Mouse (Mus musculus) heart, embryonic 14.5 days (tissue): ENCODE data around the gene Ube2a. TPM values are rescaled to one million over a fixed set of nuclear protein-coding genes. Genes with fewer than 3 reads are reported as not detected.

Experiments
- ATAC-seq: fragments of 200-750 bp; cut with Nextera tagmentation; 2 replicates; pipeline ENCODE4 v1.8.0; 2017; ENCODE audit warnings: low read depth, moderate TSS enrichment; ENCODE audit not compliant: insufficient number of reproducible peaks, insufficient read depth, low FRiP score
- H3K27ac ChIP-seq, 2 experiments: fragments of 200-500 bp in 1 of 2; fragments of 300-500 bp in 1 of 2; sonication (generic) in 1 of 2; replicated peaks in 1 of 2; 2 replicates each; pipeline ENCODE4 v1.5.1; 2012 to 2014; ENCODE audit warnings: low read depth in 2 of 2, low read length in 2 of 2, control low read depth in 1 of 2, mild to moderate bottlenecking in 1 of 2, mixed read lengths in 1 of 2; ENCODE audit not compliant: control insufficient read depth in 1 of 2, insufficient read depth in 1 of 2
- H3K27me3 ChIP-seq: fragments of 300-500 bp; sonication (generic); 2 replicates; pipeline ENCODE4 v1.6.1; 2014; ENCODE audit warnings: mild to moderate bottlenecking, low read length, control low read depth; ENCODE audit not compliant: control insufficient read depth, insufficient read depth
- H3K36me3 ChIP-seq: fragments of 300-500 bp; sonication (generic); 2 replicates; pipeline ENCODE4 v1.6.1; 2014; ENCODE audit warnings: mild to moderate bottlenecking, control low read depth, low read length, mixed read lengths; ENCODE audit not compliant: control insufficient read depth, insufficient read depth
- H3K4me1 ChIP-seq, 2 experiments: fragments of 200-500 bp in 1 of 2; fragments of 300-500 bp in 1 of 2; sonication (generic) in 1 of 2; 2 replicates each; pipeline ENCODE4 v1.6.1; 2012 to 2014; ENCODE audit warnings: low read length in 2 of 2, control low read depth in 1 of 2, mixed read lengths in 1 of 2; ENCODE audit not compliant: control insufficient read depth in 2 of 2, insufficient read depth in 2 of 2
- H3K4me2 ChIP-seq: fragments of 300-500 bp; sonication (generic); 2 replicates; pipeline ENCODE4 v1.6.1; 2014; ENCODE audit warnings: mild to moderate bottlenecking, low read length
- H3K4me3 ChIP-seq, 2 experiments: fragments of 200-500 bp in 1 of 2; fragments of 300-500 bp in 1 of 2; sonication (generic) in 1 of 2; 2 replicates each; pipeline ENCODE4 v1.5.1; 2012 to 2014; ENCODE audit warnings: low read length in 2 of 2, mild to moderate bottlenecking in 2 of 2, control low read depth in 1 of 2, low read depth in 1 of 2, moderate library complexity in 1 of 2; ENCODE audit not compliant: control insufficient read depth in 1 of 2, insufficient read depth in 1 of 2
- H3K9ac ChIP-seq: fragments of 300-500 bp; sonication (generic); 2 replicates; pipeline ENCODE4 v1.6.1; 2014; ENCODE audit warnings: mild to moderate bottlenecking, low read length
- H3K9me3 ChIP-seq: fragments of 300-500 bp; sonication (generic); 2 replicates; pipeline ENCODE4 v1.6.1; 2016; ENCODE audit warnings: low read length, control low read depth; ENCODE audit not compliant: control insufficient read depth
- WGBS: fragments of 180-500 bp; shearing (Covaris S2); extraction: QIAGEN DNeasy Blood & Tissue Kit; methylation state at CpG from one replicate; pipeline ENCODE4 v1.1.7; 2014; 5-methylcytosine and 5-hydroxymethylcytosine counted together
- polyA plus RNA-seq: library from polyadenylated mRNA; unstranded; fragments of >200 nt; fragmentation: Nextera tagmentation; extraction: Ambion mirVana; gene quantifications from 2 replicates; pipeline ENCODE4 v1.2.1, GENCODE M21; 2014

The Ube2a gene
- polyA plus RNA-seq, 1 experiment from 2014 or later = 162 TPM

DNA sequence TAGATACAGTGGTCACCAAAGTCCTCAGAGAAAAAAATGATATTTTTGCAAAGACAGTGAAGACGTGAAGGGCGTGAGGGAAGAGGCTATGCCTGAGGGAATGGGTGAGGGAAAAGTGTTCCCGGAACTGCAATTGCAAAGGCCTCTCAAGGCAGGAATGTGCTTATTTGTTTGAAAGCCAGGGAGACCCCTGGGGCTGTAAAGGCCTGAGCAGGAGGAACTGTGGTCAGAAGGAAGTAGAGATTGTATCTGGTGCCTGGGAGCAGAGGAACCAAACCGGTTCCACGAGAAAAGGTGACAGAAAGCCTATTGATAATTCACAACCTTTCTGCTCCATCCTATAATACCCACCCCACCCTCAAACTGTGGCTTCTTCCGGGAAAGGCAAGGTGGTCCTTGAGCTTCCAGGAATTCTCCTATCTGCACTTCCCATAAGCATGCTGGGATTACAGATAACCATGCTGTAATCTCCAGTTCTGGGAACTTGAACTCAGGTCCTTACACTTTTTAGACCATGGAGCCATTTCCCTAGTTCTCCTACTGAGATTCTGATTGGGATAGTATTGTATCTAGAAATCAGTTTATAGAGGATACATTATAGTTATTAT, 36.5 kb upstream of the Ube2a start:
- H3K9me3 ChIP-seq = no peaks in the 10 kb centered on the region
- 49% methylated on average over 6 of the region's 6 CpGs for WGBS
- no peak overlapping the region for H3K27ac ChIP-seq
- no peaks in the 10 kb centered on the region for H3K27me3 ChIP-seq
- H3K4me2 ChIP-seq = no peak overlapping the region
- no peak overlapping the region for H3K9ac ChIP-seq
- H3K4me1 ChIP-seq = no peaks in the 10 kb centered on the region; a peak in 2 of 4 replicates
- H3K4me3 ChIP-seq = no peak overlapping the region
- ATAC-seq = no peak
- H3K36me3 ChIP-seq = no peaks in the 10 kb centered on the region

DNA sequence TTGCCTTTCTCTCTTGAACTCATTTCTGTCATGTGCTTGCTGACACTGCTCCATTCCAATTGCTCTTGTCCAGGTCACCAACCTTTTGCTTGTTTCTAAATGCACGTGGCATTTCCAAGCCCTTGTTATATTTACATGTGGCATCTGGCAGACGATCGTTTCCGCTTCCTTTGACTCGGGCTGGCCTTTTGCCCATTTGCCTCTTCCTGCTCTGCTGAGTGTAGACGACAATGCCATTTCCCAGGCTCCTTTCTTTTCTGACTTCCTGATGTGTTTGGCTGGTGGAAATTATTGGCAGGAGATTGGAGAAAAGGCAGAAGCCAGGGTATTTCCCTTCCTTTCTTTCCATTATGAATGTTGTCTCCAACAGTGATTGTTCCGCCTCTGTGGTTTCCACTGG, 34.3 kb upstream of the Ube2a start:
- WGBS = 58% methylated on average over 7 of the region's 7 CpGs
- peak overlapping the region in 1 of 2 experiments; percentile 50; a peak in 1 of 4 replicates for H3K27ac ChIP-seq
- ATAC-seq = 0 out of 2 replicates have a peak, but pooled peaks have one; percentile 13

DNA sequence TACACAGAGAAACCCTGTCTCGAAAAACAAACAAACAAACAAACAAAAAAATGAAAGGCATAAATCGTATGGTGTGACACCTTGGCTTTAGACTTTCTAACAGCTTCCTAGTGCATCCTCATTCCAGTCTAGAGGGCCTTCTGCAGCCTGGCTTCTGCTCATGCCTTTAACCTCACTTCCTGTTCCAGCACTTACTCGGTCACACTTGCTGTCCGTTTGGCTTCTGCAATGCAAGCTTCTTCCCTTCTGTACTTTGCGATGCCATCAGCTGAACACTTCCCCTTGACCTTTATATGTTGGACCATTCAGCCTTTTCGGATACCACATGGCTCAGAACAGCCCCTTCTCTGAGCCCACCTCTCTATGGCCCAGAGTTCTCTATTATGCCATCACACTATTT, 32.0 kb upstream of the Ube2a start:
- no peak overlapping the region for H3K4me2 ChIP-seq
- no peaks in the 10 kb centered on the region for H3K27me3 ChIP-seq
- H3K9ac ChIP-seq = no peak overlapping the region
- no peak for ATAC-seq
- H3K4me3 ChIP-seq = no peak overlapping the region
- H3K9me3 ChIP-seq = no peaks in the 10 kb centered on the region
- H3K36me3 ChIP-seq = no peaks in the 10 kb centered on the region
- WGBS = 67% methylated on average over 6 of the region's 6 CpGs
- H3K4me1 ChIP-seq = no peaks in the 10 kb centered on the region
- H3K27ac ChIP-seq = no peak overlapping the region

More for the DNA sequence above, 34.3 kb upstream of the Ube2a start:
- no peak overlapping the region for H3K4me2 ChIP-seq
- H3K4me1 ChIP-seq = no peaks in the 10 kb centered on the region
- H3K36me3 ChIP-seq = no peaks in the 10 kb centered on the region
- no peak overlapping the region for H3K9ac ChIP-seq
- H3K9me3 ChIP-seq = no peaks in the 10 kb centered on the region
- no peaks in the 10 kb centered on the region for H3K27me3 ChIP-seq
- no peak overlapping the region for H3K4me3 ChIP-seq

DNA sequence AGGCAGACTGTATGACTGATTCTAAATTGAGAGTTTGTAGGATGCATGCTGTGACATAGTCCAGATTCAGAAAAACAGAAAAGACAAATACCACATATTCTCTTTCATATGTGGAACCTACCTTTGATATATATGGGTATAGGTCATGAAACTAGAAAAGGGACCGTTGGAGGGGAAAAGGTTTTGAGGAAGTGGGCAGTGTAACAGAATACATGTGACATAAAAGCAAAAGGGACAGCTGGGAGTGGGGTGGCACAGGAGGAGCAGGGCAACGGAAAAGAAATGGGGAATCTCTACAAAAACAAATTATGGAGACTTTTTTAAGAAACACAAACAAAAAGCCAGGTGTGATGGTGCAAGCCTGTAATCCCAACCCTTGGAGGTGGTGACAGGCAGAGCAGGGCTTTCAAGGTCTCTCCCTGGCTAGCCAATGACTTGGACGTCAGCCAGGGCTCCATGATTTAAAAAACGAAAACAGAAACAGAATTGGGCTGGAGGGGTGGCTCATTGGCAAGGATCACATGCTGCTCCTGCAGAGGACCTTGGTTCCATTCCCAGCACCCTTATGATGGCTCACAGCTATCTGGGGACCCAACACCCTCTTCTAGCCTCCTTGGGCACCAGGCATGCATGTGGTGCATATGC, 30.2 kb upstream of the Ube2a start:
- no peak overlapping the region for H3K27ac ChIP-seq
- 54% methylated on average over 4 of the region's 4 CpGs for WGBS
- no peak for ATAC-seq
- H3K4me3 ChIP-seq = no peak overlapping the region
- H3K36me3 ChIP-seq = no peaks in the 10 kb centered on the region
- H3K27me3 ChIP-seq = no peaks in the 10 kb centered on the region
- H3K9ac ChIP-seq = no peak overlapping the region
- no peaks in the 10 kb centered on the region for H3K4me1 ChIP-seq
- no peaks in the 10 kb centered on the region for H3K9me3 ChIP-seq
- H3K4me2 ChIP-seq = no peak overlapping the region

DNA sequence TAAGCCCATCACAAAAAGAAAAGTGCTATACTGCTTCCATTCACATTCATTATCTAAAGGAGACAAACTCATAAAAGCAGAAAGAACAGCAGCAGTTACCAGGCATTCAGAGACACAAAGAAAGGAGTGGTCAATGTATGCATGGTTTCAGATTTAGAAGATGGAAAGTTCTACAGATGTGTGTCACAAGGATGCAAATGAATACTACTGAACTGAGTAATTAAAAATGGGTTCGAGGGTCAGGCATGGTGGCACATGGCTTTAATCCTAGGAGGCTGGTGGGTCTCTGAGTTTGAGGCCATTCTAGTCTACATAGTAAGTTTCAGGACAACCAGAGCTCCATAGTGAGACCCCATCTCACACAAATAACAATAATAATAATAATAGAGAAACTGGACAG, 26.5 kb upstream of the Ube2a start:
- H3K4me1 ChIP-seq = no peaks in the 10 kb centered on the region
- no peak overlapping the region for H3K4me3 ChIP-seq
- peaks cover 1% of the 10 kb centered on the region; the same call in 1 of the 2 replicates for H3K36me3 ChIP-seq
- no peak overlapping the region for H3K4me2 ChIP-seq
- 76% methylated on average over 1 of the region's 1 CpGs for WGBS
- H3K27ac ChIP-seq = no peak overlapping the region
- ATAC-seq = no peak
- no peaks in the 10 kb centered on the region for H3K27me3 ChIP-seq
- H3K9me3 ChIP-seq = no peaks in the 10 kb centered on the region
- no peak overlapping the region for H3K9ac ChIP-seq

DNA sequence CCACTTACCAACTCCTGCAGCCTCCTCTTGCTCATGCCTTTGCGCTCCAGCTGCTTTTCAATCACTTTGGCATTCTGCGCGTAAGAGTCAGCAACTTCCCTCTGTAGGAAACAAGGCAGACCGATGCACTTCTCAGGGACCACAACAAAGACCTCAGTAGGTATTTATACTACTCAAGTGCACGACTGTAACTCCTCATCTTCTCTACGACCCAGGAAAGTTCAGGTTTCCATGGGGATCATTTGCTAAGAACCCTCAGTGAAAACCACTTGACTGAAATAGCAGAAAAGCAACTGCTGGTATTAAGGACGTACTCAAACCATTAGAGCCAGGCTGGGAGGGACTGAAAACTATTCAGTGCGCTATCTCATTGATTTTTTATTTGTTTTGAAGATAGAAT, 21.1 kb upstream of the Ube2a start:
- H3K4me2 ChIP-seq = no peak overlapping the region
- WGBS = 77% methylated on average over 8 of the region's 8 CpGs
- no peak for ATAC-seq
- no peaks in the 10 kb centered on the region for H3K27me3 ChIP-seq
- peaks cover 6% of the 10 kb centered on the region for H3K36me3 ChIP-seq
- no peak overlapping the region for H3K27ac ChIP-seq
- no peaks in the 10 kb centered on the region for H3K9me3 ChIP-seq
- H3K9ac ChIP-seq = no peak overlapping the region
- no peak overlapping the region for H3K4me3 ChIP-seq
- H3K4me1 ChIP-seq = no peaks in the 10 kb centered on the region

DNA sequence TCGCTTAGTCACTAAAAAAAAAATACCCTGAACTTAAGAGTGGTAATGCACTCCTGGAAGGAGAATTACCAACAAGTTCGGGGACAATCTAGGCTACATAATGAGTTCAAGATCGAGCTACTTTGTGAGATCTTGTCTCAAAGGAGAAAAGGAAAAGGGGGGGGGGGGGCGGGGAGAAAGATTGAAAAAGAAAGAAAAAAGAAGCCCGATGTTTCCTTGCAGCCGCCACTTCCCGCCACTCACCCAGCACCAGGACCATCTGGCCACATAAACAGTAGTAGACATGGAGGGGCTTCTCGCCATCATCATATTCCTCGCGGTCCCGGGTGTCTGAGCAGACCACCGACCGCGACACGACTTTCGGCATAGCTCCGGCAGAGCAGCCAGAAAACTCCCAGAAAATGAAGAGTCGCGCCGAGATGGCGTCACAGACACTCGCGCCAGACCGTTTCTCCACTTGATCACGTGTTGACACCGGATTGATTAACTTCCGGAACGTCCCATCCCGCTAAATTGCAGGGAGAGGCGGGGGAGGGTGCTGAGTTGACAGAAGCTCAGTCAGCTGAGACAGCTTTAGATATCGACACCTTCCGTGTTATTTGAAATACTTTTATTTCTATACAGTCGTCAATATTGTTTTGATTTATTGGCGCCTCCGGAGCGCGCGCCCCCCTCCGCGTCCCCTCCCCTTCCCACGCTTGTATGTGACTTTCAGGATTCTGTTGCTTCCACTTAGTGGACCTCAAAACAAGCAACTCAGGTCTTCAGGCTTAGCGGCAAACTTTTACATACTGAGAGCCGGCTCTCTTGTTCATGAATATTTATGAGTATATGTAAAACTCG, 9.7 kb upstream of the Ube2a start:
- Histone ChIP-seq H3K36me3 (no peaks in the 10 kb centered on the region), H3K27ac (peak overlapping the region; percentile 68; a peak in 3 of 4 replicates), H3K4me1 (peaks cover 0 to 6% of the 10 kb centered on the region in 2 experiments; a peak in 1 of 4 replicates), H3K4me3 (peak overlapping the region; percentile 42 to 59), H3K4me2 (peak overlapping the region; percentile 64), H3K9me3 (no peaks in the 10 kb centered on the region), H3K27me3 (no peaks in the 10 kb centered on the region), H3K9ac (peak overlapping the region; percentile 70)
- ATAC-seq = peak; percentile 59; the same call in 1 of the 2 replicates
- 18% methylated on average over 37 of the region's 44 CpGs for WGBS
